Mouse (Mus musculus) lung, postnatal 0 days (tissue): Measurements from ENCODE around the gene Tha1. TPM values are rescaled to one million over a fixed set of nuclear protein-coding genes. Genes with fewer than 3 reads are reported as not detected.

Experiments
- ATAC-seq: fragments of 200-750 bp; cut with Nextera tagmentation; 2 replicates; pipeline ENCODE4 v1.8.0; 2017; ENCODE audit warnings: moderate library complexity
- DNase-seq: peaks from one replicate; pipeline ENCODE4 v3.0.0-alpha.2; 2016; ENCODE audit warnings: low spot score
- H3K27ac ChIP-seq: fragments of 300-500 bp; sonication (generic); 2 replicates; pipeline ENCODE4 v1.5.1; 2014; ENCODE audit warnings: antibody characterized with exemption, mild to moderate bottlenecking, low read length, mixed read lengths
- H3K27me3 ChIP-seq: fragments of 300-500 bp; sonication (generic); replicated peaks from 2 replicates; pipeline ENCODE4 v1.6.1; 2014; ENCODE audit warnings: low read length, mixed read lengths; ENCODE audit not compliant: insufficient read depth
- H3K36me3 ChIP-seq: fragments of 300-500 bp; sonication (generic); 2 replicates; pipeline ENCODE4 v1.6.1; 2014; ENCODE audit warnings: low read length, mixed read lengths; ENCODE audit not compliant: insufficient read depth
- H3K4me1 ChIP-seq: fragments of 300-500 bp; sonication (generic); 2 replicates; pipeline ENCODE4 v1.6.1; 2014; ENCODE audit warnings: antibody characterized with exemption, low read depth, low read length, mixed read lengths; ENCODE audit not compliant: insufficient read depth
- H3K4me2 ChIP-seq: fragments of 300-500 bp; sonication (generic); replicated peaks from 2 replicates; pipeline ENCODE4 v1.6.1; 2014; ENCODE audit warnings: low read depth, mild to moderate bottlenecking, low read length, moderate library complexity, mixed read lengths
- H3K4me3 ChIP-seq: fragments of 300-500 bp; sonication (generic); 2 replicates; pipeline ENCODE4 v1.5.1; 2014; ENCODE audit warnings: low read depth, low read length
- H3K9ac ChIP-seq: fragments of 300-500 bp; sonication (generic); replicated peaks from 2 replicates; pipeline ENCODE4 v1.6.1; 2014; ENCODE audit warnings: low read depth, mild to moderate bottlenecking
- H3K9me3 ChIP-seq: fragments of 300-500 bp; sonication (generic); 2 replicates; pipeline ENCODE4 v1.6.1; 2016; ENCODE audit warnings: low read length, mixed read lengths
- CTCF ChIP-seq: IDR thresholded peaks from 2 replicates; pipeline ENCODE4 v1.5.1; 2016; ENCODE audit warnings: antibody characterized with exemption, mild to moderate bottlenecking
- EP300 ChIP-seq: IDR thresholded peaks from 2 replicates; pipeline ENCODE4 v1.6.1; 2016; ENCODE audit warnings: antibody characterized with exemption, mild to moderate bottlenecking, control low read depth
- WGBS: fragments of 180-500 bp; shearing (Covaris S2); extraction: QIAGEN DNeasy Blood & Tissue Kit; methylation state at CpG from one replicate; pipeline ENCODE4 v1.1.7; 2014; 5-methylcytosine and 5-hydroxymethylcytosine counted together
- polyA plus RNA-seq: library from polyadenylated mRNA; unstranded; fragments of >200 nt; fragmentation: Nextera tagmentation; extraction: Ambion mirVana; gene quantifications from 2 replicates; pipeline ENCODE4 v1.2.1, GENCODE M21; 2015

Tha1 gene
- polyA plus RNA-seq, 1 experiment from 2014 or later: 6.3 TPM

DNA sequence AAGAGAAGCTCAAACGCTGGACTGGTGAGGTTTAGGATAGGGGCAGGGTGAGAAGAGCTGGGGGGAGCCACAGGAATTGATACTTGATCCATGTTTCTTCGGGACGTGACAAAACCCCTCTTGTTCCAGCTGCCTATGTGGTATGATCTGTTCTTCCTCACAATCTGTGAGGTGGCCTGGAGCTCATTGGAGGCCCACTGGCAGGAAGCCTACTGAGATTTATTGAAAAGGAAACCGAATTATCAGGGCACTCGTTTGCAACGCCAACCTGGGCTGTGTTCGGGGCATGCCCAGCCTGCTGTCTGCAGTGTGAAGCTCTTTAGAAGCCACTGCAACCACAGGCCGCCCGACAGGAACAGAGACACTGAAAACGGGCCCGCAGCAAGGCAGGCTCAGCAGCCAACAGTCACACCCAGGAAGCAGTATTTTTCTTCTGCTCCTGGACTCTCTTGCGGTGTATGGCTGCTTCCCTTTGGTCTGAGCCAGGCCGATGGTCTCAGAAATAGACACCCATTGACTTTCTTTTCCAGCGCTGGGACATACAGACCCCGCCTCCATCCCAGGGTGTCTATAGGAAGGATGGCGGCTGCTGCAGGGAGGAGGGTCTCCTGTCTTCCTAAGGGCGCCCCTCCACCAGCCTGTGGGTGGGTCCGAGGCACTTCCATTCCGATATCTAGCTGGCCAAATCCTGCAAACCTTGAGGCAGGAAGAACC is 24.9 kb downstream of the Tha1 start:
- TF ChIP-seq EP300: no peak
- TF ChIP-seq CTCF: no peak
- peak; percentile 75 for DNase-seq
- ATAC-seq: peak; percentile 60

GRCm38 (mm10) chr11:117847593-117848215 is 25.6 kb downstream of the Tha1 start:
- no peak for TF ChIP-seq EP300
- no peak for TF ChIP-seq CTCF
- WGBS: 66% methylated on average over 7 of the region's 7 CpGs
- H3K27ac ChIP-seq: peak overlapping the region; percentile 86

More for the DNA sequence above, 24.9 kb downstream of the Tha1 start:
- H3K4me2 ChIP-seq: peak overlapping the region; percentile 69
- WGBS: 5% methylated on average over 18 of the region's 19 CpGs
- H3K9ac ChIP-seq: peak overlapping the region; percentile 43
- no peaks in the 10 kb centered on the region for H3K27me3 ChIP-seq
- H3K9me3 ChIP-seq: no peaks in the 10 kb centered on the region
- peak overlapping the region; percentile 86 for H3K27ac ChIP-seq
- no peaks in the 10 kb centered on the region for H3K36me3 ChIP-seq
- peak overlapping the region; percentile 65 for H3K4me3 ChIP-seq
- peaks cover 13% of the 10 kb centered on the region; the same call in 1 of the 2 replicates for H3K4me1 ChIP-seq

DNA sequence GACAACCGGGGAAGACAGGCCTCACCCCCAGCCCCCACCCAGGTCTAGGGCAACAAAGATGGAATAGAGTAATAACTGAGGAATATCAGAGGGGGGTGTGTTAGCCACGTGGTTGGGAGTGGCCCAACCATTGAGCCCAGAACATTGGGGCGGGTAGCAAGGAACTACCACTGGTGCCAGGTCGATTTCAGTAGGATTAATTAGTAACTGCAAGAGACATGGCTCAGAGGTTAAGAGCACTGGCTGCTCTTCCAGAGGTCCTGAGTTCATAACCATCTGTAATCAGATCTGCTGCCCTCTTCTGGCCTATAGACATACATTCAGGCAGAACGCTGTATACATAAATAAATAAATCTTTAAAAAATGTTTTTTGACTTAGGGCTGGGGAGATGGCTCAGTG is 26.6 kb downstream of the Tha1 start:
- TF ChIP-seq EP300 (no peak), CTCF (peak; percentile 54)
- WGBS: 42% methylated on average over 5 of the region's 5 CpGs
- DNase-seq: peak; percentile 54

More at GRCm38 (mm10) chr11:117847593-117848215, 25.6 kb downstream of the Tha1 start:
- no peak overlapping the region for H3K4me3 ChIP-seq
- ATAC-seq: no peak
- H3K27me3 ChIP-seq: no peaks in the 10 kb centered on the region
- H3K36me3 ChIP-seq: no peaks in the 10 kb centered on the region
- DNase-seq: no peak
- H3K4me2 ChIP-seq: peak overlapping the region; percentile 69
- H3K4me1 ChIP-seq: peaks cover 13% of the 10 kb centered on the region; the same call in 1 of the 2 replicates
- no peaks in the 10 kb centered on the region for H3K9me3 ChIP-seq
- no peak overlapping the region; the same call in 1 of the 2 replicates for H3K9ac ChIP-seq

GRCm38 (mm10) chr11:117845651-117846050 is 27.6 kb downstream of the Tha1 start:
- 74% methylated on average over 2 of the region's 2 CpGs for WGBS

More for the DNA sequence above, 26.6 kb downstream of the Tha1 start:
- H3K27me3 ChIP-seq: no peaks in the 10 kb centered on the region
- H3K9me3 ChIP-seq: no peaks in the 10 kb centered on the region
- no peak overlapping the region for H3K9ac ChIP-seq
- no peak overlapping the region for H3K4me3 ChIP-seq
- no peaks in the 10 kb centered on the region for H3K36me3 ChIP-seq
- no peak overlapping the region for H3K4me2 ChIP-seq
- H3K4me1 ChIP-seq: peaks cover 13% of the 10 kb centered on the region; the same call in 1 of the 2 replicates
- no peak for ATAC-seq
- no peak overlapping the region for H3K27ac ChIP-seq

GRCm38 (mm10) chr11:117844997-117845396 is 28.3 kb downstream of the Tha1 start:
- Histone ChIP-seq H3K4me2 (no peak overlapping the region), H3K9me3 (no peaks in the 10 kb centered on the region), H3K27me3 (no peaks in the 10 kb centered on the region), H3K36me3 (no peaks in the 10 kb centered on the region), H3K27ac (no peak overlapping the region), H3K4me1 (peaks cover 13% of the 10 kb centered on the region; the same call in 1 of the 2 replicates), H3K4me3 (no peak overlapping the region), H3K9ac (no peak overlapping the region)
- TF ChIP-seq CTCF (no peak), EP300 (no peak)
- DNase-seq (no peak), ATAC-seq (no peak)
- WGBS: 58% methylated on average over 2 of the region's 2 CpGs

More at GRCm38 (mm10) chr11:117845651-117846050, 27.6 kb downstream of the Tha1 start:
- TF ChIP-seq EP300 (no peak), CTCF (no peak)
- Histone ChIP-seq H3K4me2 (no peak overlapping the region), H3K36me3 (no peaks in the 10 kb centered on the region), H3K27me3 (no peaks in the 10 kb centered on the region), H3K27ac (no peak overlapping the region), H3K4me3 (no peak overlapping the region), H3K9me3 (no peaks in the 10 kb centered on the region), H3K4me1 (peaks cover 13% of the 10 kb centered on the region; the same call in 1 of the 2 replicates), H3K9ac (no peak overlapping the region)
- no peak for DNase-seq
- no peak for ATAC-seq

DNA sequence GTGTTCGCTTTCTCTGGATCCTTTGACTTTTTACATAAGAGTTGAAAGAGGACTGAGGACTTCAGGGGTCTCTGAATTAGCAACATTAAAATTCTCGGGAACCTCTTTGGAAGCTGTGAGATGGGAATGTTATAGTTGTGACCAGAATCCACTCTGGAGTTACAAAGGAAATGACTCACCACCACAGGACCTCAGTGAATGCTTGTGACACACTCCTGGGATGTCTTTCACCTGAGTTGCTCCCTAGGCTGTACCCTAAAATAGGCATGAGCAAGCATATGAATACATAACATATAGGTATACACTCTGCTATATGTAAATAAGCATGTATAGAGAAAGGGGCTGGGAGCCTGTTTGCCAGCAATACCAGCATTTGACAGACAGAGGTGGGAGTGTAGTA is 29.8 kb downstream of the Tha1 start:
- H3K4me1 ChIP-seq: peaks cover 8% of the 10 kb centered on the region; the same call in 1 of the 2 replicates
- H3K4me3 ChIP-seq: no peak overlapping the region
- H3K27ac ChIP-seq: no peak overlapping the region
- no peaks in the 10 kb centered on the region for H3K27me3 ChIP-seq
- ATAC-seq (no peak), DNase-seq (no peak)
- no peak overlapping the region for H3K9ac ChIP-seq
- TF ChIP-seq CTCF: no peak
- TF ChIP-seq EP300: no peak
- WGBS: 71% methylated on average over 2 of the region's 2 CpGs
- H3K9me3 ChIP-seq: no peaks in the 10 kb centered on the region
- H3K4me2 ChIP-seq: no peak overlapping the region
- no peaks in the 10 kb centered on the region for H3K36me3 ChIP-seq
